In the genomic region with DNA sequence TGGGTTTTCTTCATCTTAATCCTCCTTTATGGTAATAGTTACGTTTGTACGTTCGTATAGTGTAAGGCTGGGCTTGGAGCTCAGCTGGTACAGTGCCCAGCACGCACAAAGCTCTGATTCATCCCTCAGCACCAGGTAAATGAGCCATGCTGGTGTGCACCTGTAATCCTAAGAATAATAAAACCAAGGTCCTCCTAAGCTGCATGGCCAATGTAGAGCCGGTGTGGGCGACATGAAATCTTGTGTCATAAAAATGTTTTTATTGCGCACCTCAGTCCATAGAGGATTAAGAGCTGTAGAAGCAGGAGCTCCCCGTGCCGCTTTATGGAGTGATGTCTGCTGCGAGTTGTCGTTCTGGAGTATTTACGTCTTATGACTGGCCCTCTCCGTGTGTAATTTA, we compare ENCODE assay signal across 25 mouse cellular contexts. TPM values are rescaled to one million over a fixed set of nuclear protein-coding genes. Genes with fewer than 3 reads are reported as not detected.
"Had no signal": no experiment of that assay in that cellular context is flagged by ENCODE, and none has a peak within 500 bp of the region (broad histone marks: within the 10 kb centered on the region; RNA-seq: fewer than 3 reads in every experiment).

No protein-coding gene starts in this region.

- H3K27ac ChIP-seq: kidney, postnatal 0 days; left cerebral cortex, adult 2 months; limb, embryonic 12.5 days; liver, embryonic 12.5 days; liver, embryonic 15.5 days; lung, embryonic 15.5 days; midbrain, embryonic 12.5 days; midbrain, embryonic 15.5 days; neural tube, embryonic 12.5 days; stomach, postnatal 0 days had no signal

- DNase-seq: kidney, adult 2 months; layer of hippocampus, postnatal 36 days; liver; lung, adult 18-20 months; lung, postnatal 10 days; lung, postnatal 36 days; thymus, adult 2 months had no signal

- H3K4me1 ChIP-seq: lung, embryonic 15.5 days; midbrain, embryonic 12.5 days; midbrain, embryonic 15.5 days; neural tube, embryonic 12.5 days had no signal

- H3K9ac ChIP-seq: limb, embryonic 12.5 days; liver, embryonic 12.5 days; liver, embryonic 15.5 days; lung, embryonic 15.5 days; midbrain, embryonic 12.5 days; midbrain, embryonic 15.5 days; neural tube, embryonic 12.5 days had no signal

- H3K27me3 ChIP-seq: limb, embryonic 12.5 days; liver, embryonic 12.5 days; liver, embryonic 15.5 days; lung, embryonic 15.5 days; megakaryocyte, embryonic 14.5 days; midbrain, embryonic 12.5 days; midbrain, embryonic 15.5 days; neural tube, embryonic 12.5 days had no signal

- ATAC-seq: liver, embryonic 12.5 days; midbrain, embryonic 15.5 days had no signal

- H3K4me3 ChIP-seq: left cerebral cortex, adult 2 months; limb, embryonic 12.5 days; liver, embryonic 12.5 days; liver, embryonic 15.5 days; lung, embryonic 15.5 days; megakaryocyte, embryonic 14.5 days; midbrain, embryonic 12.5 days; midbrain, embryonic 15.5 days; neural tube, embryonic 12.5 days had no signal

- H3K4me2 ChIP-seq: limb, embryonic 12.5 days; liver, embryonic 12.5 days; liver, embryonic 15.5 days; lung, embryonic 15.5 days; midbrain, embryonic 12.5 days; midbrain, embryonic 15.5 days; neural tube, embryonic 12.5 days had no signal

- H3K9me3 ChIP-seq: limb, embryonic 12.5 days; liver, embryonic 12.5 days; liver, embryonic 15.5 days; lung, embryonic 15.5 days; megakaryocyte, embryonic 14.5 days; midbrain, embryonic 12.5 days; midbrain, embryonic 15.5 days; neural tube, embryonic 12.5 days had no signal

RNA-seq across cellular contexts. Expression of gene Tmbim7, which starts 17.7 kb away (rescaled TPM):
- total RNA-seq: layer of hippocampus, adult 8-10 months; layer of hippocampus, postnatal 10 days; layer of hippocampus, postnatal 36 days; left cerebral cortex, adult 2 months; left cerebral cortex, postnatal 10 days; left cerebral cortex, postnatal 36 days had no signal
- polyA plus RNA-seq: kidney, adult 2 months; kidney, embryonic 14.5 days; kidney, postnatal 0 days; limb, embryonic 12.5 days; liver, embryonic 12.5 days; liver, embryonic 15.5 days; lung, embryonic 15.5 days; midbrain, embryonic 15.5 days; neural tube, embryonic 12.5 days; small intestine, adult 2 months; stomach, embryonic 14.5 days; stomach, postnatal 0 days; thymus, adult 2 months had no signal
